Mouse (Mus musculus): ENCODE results near the gene Ift27. TPM values are rescaled to one million over a fixed set of nuclear protein-coding genes. Genes with fewer than 3 reads are reported as not detected.

Ift27 gene
- total and polyA plus RNA-seq, 3 experiments, result 15.4 to 97.5 (median 15.7) TPM

GRCm38 (mm10) chr15:78155421-78155820 is 18.5 kb downstream of the Ift27 start:
- H3K4me3 ChIP-seq (ENCODE audit: low read depth, low read length), result no peak overlapping the region
- peaks cover 6% of the 10 kb centered on the region for H3K27me3 ChIP-seq (ENCODE audit: insufficient read depth, low read length)

GRCm38 (mm10) chr15:78153045-78153775 is 20.7 kb downstream of the Ift27 start:
- TF ChIP-seq GATA1 (IDR thresholded peaks at IDR 0.05; ENCODE audit: borderline replicate concordance, low read length) (no peak), GATA2 (IDR thresholded peaks at IDR 0.05; ENCODE audit: borderline replicate concordance, low read depth, low read length) (no peak), CTCF (IDR thresholded peaks at IDR 0.05; ENCODE audit: low read depth, low read length) (no peak)
- DNase-seq (ENCODE audit: low spot score), result no peak
- Histone ChIP-seq H3K36me3 (replicated peaks) (no peaks in the 10 kb centered on the region), H3K4me3 (ENCODE audit: low read depth, low read length) (no peak overlapping the region), H3K4me1 (ENCODE audit: insufficient read depth, low read depth, low read length) (no peaks in the 10 kb centered on the region), H3K9me3 (replicated peaks) (no peaks in the 10 kb centered on the region), H3K27me3 (ENCODE audit: insufficient read depth, low read length) (peaks cover 17% of the 10 kb centered on the region)
- no peak for ATAC-seq (ENCODE audit: extremely low read depth, insufficient number of reproducible peaks, low FRiP score, poor library complexity, severe bottlenecking)

More at GRCm38 (mm10) chr15:78155421-78155820, 18.5 kb downstream of the Ift27 start:
- no peaks in the 10 kb centered on the region for H3K36me3 ChIP-seq (replicated peaks)
- DNase-seq (ENCODE audit: low spot score) (no peak), ATAC-seq (ENCODE audit: extremely low read depth, insufficient number of reproducible peaks, low FRiP score, poor library complexity, severe bottlenecking) (no peak)
- no peaks in the 10 kb centered on the region for H3K4me1 ChIP-seq (ENCODE audit: insufficient read depth, low read depth, low read length)
- no peaks in the 10 kb centered on the region for H3K9me3 ChIP-seq (replicated peaks)
- no peak for TF ChIP-seq TAL1 (conservative IDR thresholded peaks at IDR 0.05; ENCODE audit: low read depth, low read length)
- TF ChIP-seq GATA2 (IDR thresholded peaks at IDR 0.05; ENCODE audit: borderline replicate concordance, low read depth, low read length), result no peak
- no peak for TF ChIP-seq GATA1 (IDR thresholded peaks at IDR 0.05; ENCODE audit: borderline replicate concordance, low read length)
- no peak for TF ChIP-seq POLR2AphosphoS5 (IDR thresholded peaks at IDR 0.05; ENCODE audit: insufficient replicate concordance, low read depth, low read length)
- no peak for TF ChIP-seq CTCF (IDR thresholded peaks at IDR 0.05; ENCODE audit: low read depth, low read length)

- Histone ChIP-seq H3K4me3 (ENCODE audit: low read depth, low read length) (no peak overlapping the region), H3K9me3 (replicated peaks) (no peaks in the 10 kb centered on the region), H3K36me3 (replicated peaks) (no peaks in the 10 kb centered on the region), H3K27me3 (ENCODE audit: insufficient read depth, low read length) (peaks cover 19% of the 10 kb centered on the region), H3K4me1 (ENCODE audit: insufficient read depth, low read depth, low read length) (peaks cover 2% of the 10 kb centered on the region; the same call in 1 of the 2 replicates)
- DNase-seq (ENCODE audit: low spot score) (no peak), ATAC-seq (ENCODE audit: extremely low read depth, insufficient number of reproducible peaks, low FRiP score, poor library complexity, severe bottlenecking) (no peak)
- TF ChIP-seq CTCF (IDR thresholded peaks at IDR 0.05; ENCODE audit: low read depth, low read length), result no peak
- no peak for TF ChIP-seq POLR2AphosphoS5 (IDR thresholded peaks at IDR 0.05; ENCODE audit: insufficient replicate concordance, low read depth, low read length)
- no peak for TF ChIP-seq GATA2 (IDR thresholded peaks at IDR 0.05; ENCODE audit: borderline replicate concordance, low read depth, low read length)
- TF ChIP-seq GATA1 (IDR thresholded peaks at IDR 0.05; ENCODE audit: borderline replicate concordance, low read length), result no peak
- TF ChIP-seq TAL1 (conservative IDR thresholded peaks at IDR 0.05; ENCODE audit: low read depth, low read length), result no peak
Observed at GRCm38 (mm10) chr15:78148565-78148964, 25.3 kb downstream of the Ift27 start.

GRCm38 (mm10) chr15:78140226-78140625 is 33.7 kb downstream of the Ift27 start:
- H3K27me3 ChIP-seq (ENCODE audit: insufficient read depth, low read length), result peaks cover 6% of the 10 kb centered on the region; the same call in 1 of the 2 replicates
- TF ChIP-seq TAL1 (conservative IDR thresholded peaks at IDR 0.05; ENCODE audit: low read depth, low read length) (no peak), GATA1 (IDR thresholded peaks at IDR 0.05; ENCODE audit: borderline replicate concordance, low read length) (no peak), CTCF (IDR thresholded peaks at IDR 0.05; ENCODE audit: low read depth, low read length) (no peak), GATA2 (IDR thresholded peaks at IDR 0.05; ENCODE audit: borderline replicate concordance, low read depth, low read length) (no peak), POLR2AphosphoS5 (IDR thresholded peaks at IDR 0.05; ENCODE audit: insufficient replicate concordance, low read depth, low read length) (no peak)

GRCm38 (mm10) chr15:78134606-78135005 is 39.3 kb downstream of the Ift27 start:
- Histone ChIP-seq H3K36me3 (replicated peaks) (no peaks in the 10 kb centered on the region), H3K4me1 (ENCODE audit: insufficient read depth, low read depth, low read length) (no peaks in the 10 kb centered on the region), H3K9me3 (replicated peaks) (no peaks in the 10 kb centered on the region), H3K27me3 (ENCODE audit: insufficient read depth, low read length) (peaks cover 3% of the 10 kb centered on the region; the same call in 1 of the 2 replicates), H3K4me3 (ENCODE audit: low read depth, low read length) (no peak overlapping the region)
- DNase-seq (ENCODE audit: low spot score), result no peak
- TF ChIP-seq GATA2 (IDR thresholded peaks at IDR 0.05; ENCODE audit: borderline replicate concordance, low read depth, low read length) (no peak), GATA1 (IDR thresholded peaks at IDR 0.05; ENCODE audit: borderline replicate concordance, low read length) (no peak), CTCF (IDR thresholded peaks at IDR 0.05; ENCODE audit: low read depth, low read length) (no peak), POLR2AphosphoS5 (IDR thresholded peaks at IDR 0.05; ENCODE audit: insufficient replicate concordance, low read depth, low read length) (no peak), TAL1 (conservative IDR thresholded peaks at IDR 0.05; ENCODE audit: low read depth, low read length) (no peak)
- no peak for ATAC-seq (ENCODE audit: extremely low read depth, insufficient number of reproducible peaks, low FRiP score, poor library complexity, severe bottlenecking)

More at GRCm38 (mm10) chr15:78140226-78140625, 33.7 kb downstream of the Ift27 start:
- H3K9me3 ChIP-seq (replicated peaks), result no peaks in the 10 kb centered on the region
- no peaks in the 10 kb centered on the region for H3K4me1 ChIP-seq (ENCODE audit: insufficient read depth, low read depth, low read length)
- no peak for ATAC-seq (ENCODE audit: extremely low read depth, insufficient number of reproducible peaks, low FRiP score, poor library complexity, severe bottlenecking)
- no peak overlapping the region for H3K4me3 ChIP-seq (ENCODE audit: low read depth, low read length)
- DNase-seq (ENCODE audit: low spot score), result no peak
- no peaks in the 10 kb centered on the region for H3K36me3 ChIP-seq (replicated peaks)

- no peak for ATAC-seq (ENCODE audit: extremely low read depth, insufficient number of reproducible peaks, low FRiP score, poor library complexity, severe bottlenecking)
- Histone ChIP-seq H3K36me3 (replicated peaks) (no peaks in the 10 kb centered on the region), H3K27me3 (ENCODE audit: insufficient read depth, low read length) (peaks cover 3% of the 10 kb centered on the region; the same call in 1 of the 2 replicates), H3K9me3 (replicated peaks) (no peaks in the 10 kb centered on the region), H3K4me1 (ENCODE audit: insufficient read depth, low read depth, low read length) (no peaks in the 10 kb centered on the region), H3K4me3 (ENCODE audit: low read depth, low read length) (no peak overlapping the region)
- no peak for DNase-seq (ENCODE audit: low spot score)
- no peak for TF ChIP-seq TAL1 (conservative IDR thresholded peaks at IDR 0.05; ENCODE audit: low read depth, low read length)
- no peak for TF ChIP-seq GATA1 (IDR thresholded peaks at IDR 0.05; ENCODE audit: borderline replicate concordance, low read length)
- TF ChIP-seq GATA2 (IDR thresholded peaks at IDR 0.05; ENCODE audit: borderline replicate concordance, low read depth, low read length), result no peak
- TF ChIP-seq CTCF (IDR thresholded peaks at IDR 0.05; ENCODE audit: low read depth, low read length), result no peak
- no peak for TF ChIP-seq POLR2AphosphoS5 (IDR thresholded peaks at IDR 0.05; ENCODE audit: insufficient replicate concordance, low read depth, low read length)
Observed at GRCm38 (mm10) chr15:78133389-78133788, 40.5 kb downstream of the Ift27 start.

Data from G1E (cell line).